Mouse (Mus musculus) CH12.LX (cell line): ENCODE measurements at regions not wholly inside any gene's neighbourhood (a gene's known extent, or its start where the extent isn't known, plus 50 kb on each side); places are given as distances from the start of the nearest gene placed in this dataset.
"Not testable (repeated sequence)": the region's sequence is repeated elsewhere in the genome, so short reads cannot be mapped to it uniquely, and the experiment has no call there.

Source experiments
- CTCF ChIP-seq, 2 experiments: IDR thresholded peaks in 1 of 2; conservative IDR thresholded peaks in 1 of 2; 2 replicates each; pipeline ENCODE4 v1.5.1; 2011 to 2012; ENCODE audit warnings: low read depth in 2 of 2, low read length in 2 of 2, improper control_type of control experiment in 1 of 2, inconsistent platforms in 1 of 2, mild to moderate bottlenecking in 1 of 2, moderate library complexity in 1 of 2
- POLR2A ChIP-seq: IDR thresholded peaks from 2 replicates; pipeline ENCODE4 v1.6.1; 2011; ENCODE audit warnings: low read depth, mild to moderate bottlenecking, improper control_type of control experiment, low read length
- ZC3H11A ChIP-seq: IDR thresholded peaks from 2 replicates; pipeline ENCODE4 v1.6.1; 2012; ENCODE audit warnings: low read depth, mild to moderate bottlenecking, inconsistent platforms, low read length, improper control_type of control experiment

GRCm38 (mm10) chr3:5989011-5989645, 238.5 kb downstream of the Gm8797 start:
- TF ChIP-seq CTCF (conservative IDR thresholded peaks at IDR 0.05 in 1 of 2, IDR thresholded peaks at IDR 0.05 in 1 of 2; ENCODE audit: low read depth in 2 of 2, low read length in 2 of 2); ZC3H11A; POLR2A: not testable (repeated sequence)
